Mouse (Mus musculus) Patski (cell line): ENCODE results near the gene Adam19. TPM values are rescaled to one million over a fixed set of nuclear protein-coding genes. Genes with fewer than 3 reads are reported as not detected.
"Not testable (repeated sequence)": the region's sequence is repeated elsewhere in the genome, so short reads cannot be mapped to it uniquely, and the experiment has no call there.

Experiments used
- ATAC-seq: fragments of 100-300 bp; one replicate; pipeline ENCODE4 v1.8.0; 2021
- CTCF ChIA-PET: fragments of 350-600 bp; sonication (Branson Sonifier 250); formaldehyde crosslinking; loops from one replicate; lab custom pipeline; 2022; ENCODE audit warnings: inconsistent platforms; lab: Charles Lee
- POLR2A ChIA-PET: fragments of 350-600 bp; sonication (Branson Sonifier 250); formaldehyde crosslinking; loops from one replicate; lab custom pipeline; 2022; ENCODE audit warnings: antibody characterized with exemption, inconsistent platforms; lab: Charles Lee
- DNase-seq: peaks from one replicate; pipeline ENCODE4 v3.0.0-alpha.2; 2011; ENCODE audit warnings: low read depth, low spot score
- H3K27me3 ChIP-seq: fragments of 371-371 bp; one replicate; pipeline ENCODE4 v1.5.1; 2021
- CTCF ChIP-seq: fragments of 100-300 bp; IDR thresholded peaks from one replicate; pipeline ENCODE4 v1.5.1; 2021
- in situ Hi-C: fragments of 300-500 bp; cut with MboI; formaldehyde crosslinking; loops from 3 replicates; pipeline ENCODE4 v1.11.1; 2018; ENCODE audit warnings: low pct_unique_long_range_greater_than_20kb, mixed read lengths
- polyA plus RNA-seq: library from polyadenylated mRNA; unstranded; gene quantifications from one replicate; pipeline ENCODE4 v1.2.3, GENCODE M21; 2021

The Adam19 gene
- polyA plus RNA-seq, 1 experiment from 2014 or later = 0.08 TPM

GRCm38 (mm10) chr11:46036374-46036773 lies 19.4 kb upstream of the Adam19 start:
- CTCF ChIA-PET = no interaction called here
- TF ChIP-seq CTCF = no peak
- no peaks in the 10 kb centered on the region for H3K27me3 ChIP-seq
- POLR2A ChIA-PET = no interaction called here
- ATAC-seq = no peak
- in situ Hi-C loops = no loop called here
- DNase-seq = no peak

- DNase-seq (no peak), ATAC-seq (no peak)
- no peak for TF ChIP-seq CTCF
- ChIA-PET CTCF (interaction anchor here (1.4 kb wide), 1 partner anchor 8 kb away, joined by 4 read pairs; no protein-coding TSS in a partner anchor), POLR2A (no interaction called here)
- H3K27me3 ChIP-seq = no peaks in the 10 kb centered on the region
- in situ Hi-C loops = no loop called here
Observed at GRCm38 (mm10) chr11:46038901-46039300, 16.9 kb upstream of the Adam19 start.

- POLR2A ChIA-PET = no interaction called here
- H3K27me3 ChIP-seq = no peaks in the 10 kb centered on the region
- in situ Hi-C loops = no loop called here
- no peak for TF ChIP-seq CTCF
- no peak for DNase-seq
- CTCF ChIA-PET = no interaction called here
- ATAC-seq = no peak
Observed at GRCm38 (mm10) chr11:46039335-46039734, 16.5 kb upstream of the Adam19 start.

- no peak for DNase-seq
- in situ Hi-C loops = no loop called here
- no peak for TF ChIP-seq CTCF
- POLR2A ChIA-PET = no interaction called here
- no peaks in the 10 kb centered on the region for H3K27me3 ChIP-seq
- no peak for ATAC-seq
- CTCF ChIA-PET = no interaction called here
Observed at GRCm38 (mm10) chr11:46040841-46041556, 14.8 kb upstream of the Adam19 start.

GRCm38 (mm10) chr11:46041607-46042267 lies 14.1 kb upstream of the Adam19 start:
- in situ Hi-C loops = no loop called here
- ChIA-PET CTCF (no interaction called here), POLR2A (no interaction called here)
- ATAC-seq (no peak), DNase-seq (no peak)
- H3K27me3 ChIP-seq = no peaks in the 10 kb centered on the region
- TF ChIP-seq CTCF = no peak

GRCm38 (mm10) chr11:46044781-46045180 lies 11.0 kb upstream of the Adam19 start:
- DNase-seq (no peak), ATAC-seq (no peak)
- ChIA-PET POLR2A (no interaction called here), CTCF (no interaction called here)
- no peak for TF ChIP-seq CTCF
- in situ Hi-C loops = no loop called here
- no peaks in the 10 kb centered on the region for H3K27me3 ChIP-seq

GRCm38 (mm10) chr11:46047264-46047663 lies 8.5 kb upstream of the Adam19 start:
- no peak for TF ChIP-seq CTCF
- ATAC-seq = no peak
- DNase-seq = no peak
- ChIA-PET CTCF (interaction anchor here (1.1 to 1.5 kb wide), 2 partner anchors 9 to 110 kb away, joined by 3 to 4 read pairs; no protein-coding TSS in a partner anchor), POLR2A (interaction anchor here (0.7 kb wide), 1 partner anchor 341 kb away, joined by 5 read pairs; no protein-coding TSS in a partner anchor)
- in situ Hi-C loops = no loop called here
- H3K27me3 ChIP-seq = no peaks in the 10 kb centered on the region

GRCm38 (mm10) chr11:46052105-46052659 lies 3.6 kb upstream of the Adam19 start, which contains the start of gene Gm12166:
Gene Gm12166 (minus strand): TSS chr11:46052321.
- CTCF ChIA-PET = interaction anchor here (1.1 kb wide), 1 partner anchor 163 kb away, joined by 3 read pairs; no protein-coding TSS in a partner anchor
- POLR2A ChIA-PET, ATAC-seq, DNase-seq, H3K27me3 ChIP-seq: not testable (repeated sequence)
- peak; percentile 37 for TF ChIP-seq CTCF
- in situ Hi-C loops = loop anchor here (10.0 kb wide), 1 partner anchor 163 kb away; no protein-coding TSS in a partner anchor

- H3K27me3 ChIP-seq, POLR2A ChIA-PET, ATAC-seq, DNase-seq: not testable (repeated sequence)
- in situ Hi-C loops = loop anchor here (10.0 kb wide), 1 partner anchor 161 kb away; no protein-coding TSS in a partner anchor
- CTCF ChIA-PET = interaction anchor here (1.1 kb wide), 1 partner anchor 162 kb away, joined by 3 read pairs; no protein-coding TSS in a partner anchor
Observed at GRCm38 (mm10) chr11:46053457-46053856, 2.3 kb upstream of the Adam19 start.

- CTCF ChIA-PET = no interaction called here
- POLR2A ChIA-PET = no interaction called here
- in situ Hi-C loops = loop anchor here (10.0 kb wide), 1 partner anchor 160 kb away; no protein-coding TSS in a partner anchor
- DNase-seq = no peak
- ATAC-seq = no peak
- H3K27me3 ChIP-seq = no peaks in the 10 kb centered on the region
- TF ChIP-seq CTCF = no peak
Observed at GRCm38 (mm10) chr11:46054311-46054710, 1.5 kb upstream of the Adam19 start.
